Mouse (Mus musculus): Measurements from ENCODE around the gene Slc25a39.
"Not testable (repeated sequence)": the region's sequence is repeated elsewhere in the genome, so short reads cannot be mapped to it uniquely, and the experiment has no call there.

The Slc25a39 gene

GRCm38 (mm10) chr11:102410345-102410744 lies 2.6 kb upstream of the Slc25a39 start:
- not testable (repeated sequence) for DNase-seq

GRCm38 (mm10) chr11:102409795-102410330 lies 2.1 kb upstream of the Slc25a39 start:
- no peak for DNase-seq

- DNase-seq: no peak
Observed at GRCm38 (mm10) chr11:102408888-102409794, 1.4 kb upstream of the Slc25a39 start.

- DNase-seq: peak; percentile 93
Observed at GRCm38 (mm10) chr11:102408344-102408876, 664 bp upstream of the Slc25a39 start.

GRCm38 (mm10) chr11:102406900-102407833 lies 579 bp downstream of the Slc25a39 start:
- DNase-seq: peak; percentile 98

- no peak for DNase-seq
Observed at GRCm38 (mm10) chr11:102406401-102406800, 1.3 kb downstream of the Slc25a39 start.

GRCm38 (mm10) chr11:102405544-102406285 lies 2.0 kb downstream of the Slc25a39 start:
- DNase-seq: no peak

GRCm38 (mm10) chr11:102404161-102405010 lies 3.4 kb downstream of the Slc25a39 start:
- no peak for DNase-seq

- DNase-seq: no peak
Observed at GRCm38 (mm10) chr11:102403657-102404056, 4.1 kb downstream of the Slc25a39 start.

GRCm38 (mm10) chr11:102401898-102402500 lies 5.7 kb downstream of the Slc25a39 start:
- DNase-seq: no peak

- DNase-seq: no peak
Observed at GRCm38 (mm10) chr11:102400513-102401084, 7.1 kb downstream of the Slc25a39 start.

- DNase-seq: peak; percentile 33
Observed at GRCm38 (mm10) chr11:102399610-102400072, 8.1 kb downstream of the Slc25a39 start.

GRCm38 (mm10) chr11:102399107-102399506 lies 8.6 kb downstream of the Slc25a39 start:
- DNase-seq: no peak

- DNase-seq: no peak
Observed at GRCm38 (mm10) chr11:102398007-102398825, 9.5 kb downstream of the Slc25a39 start.

- DNase-seq: no peak
Observed at GRCm38 (mm10) chr11:102396671-102397141, 11.0 kb downstream of the Slc25a39 start.

GRCm38 (mm10) chr11:102396263-102396662 lies 11.5 kb downstream of the Slc25a39 start:
- DNase-seq: no peak

GRCm38 (mm10) chr11:102395250-102395649 lies 12.5 kb downstream of the Slc25a39 start:
- no peak for DNase-seq

- DNase-seq: no peak
Observed at GRCm38 (mm10) chr11:102394421-102395124, 13.2 kb downstream of the Slc25a39 start.
